Mouse (Mus musculus) neural tube, embryonic 13.5 days (tissue): ENCODE data around the gene Grb14. TPM values are rescaled to one million over a fixed set of nuclear protein-coding genes. Genes with fewer than 3 reads are reported as not detected.

Experiments used
- ATAC-seq: fragments of 200-750 bp; cut with Nextera tagmentation; 2 replicates; pipeline ENCODE4 v1.8.0; 2017; ENCODE audit warnings: low read depth, mild to moderate bottlenecking, moderate TSS enrichment, moderate library complexity
- H3K27ac ChIP-seq: fragments of 300-500 bp; sonication (generic); replicated peaks from 2 replicates; pipeline ENCODE4 v1.5.1; 2015; ENCODE audit warnings: moderate library complexity, mild to moderate bottlenecking, inconsistent platforms
- H3K27me3 ChIP-seq: fragments of 300-500 bp; sonication (generic); 2 replicates; pipeline ENCODE4 v1.6.1; 2015; ENCODE audit warnings: mild to moderate bottlenecking, inconsistent platforms
- H3K36me3 ChIP-seq: fragments of 300-500 bp; sonication (generic); 2 replicates; pipeline ENCODE4 v1.6.1; 2015; ENCODE audit warnings: mild to moderate bottlenecking, inconsistent platforms
- H3K4me1 ChIP-seq: fragments of 300-500 bp; sonication (generic); replicated peaks from 2 replicates; pipeline ENCODE4 v1.6.1; 2015; ENCODE audit warnings: inconsistent platforms
- H3K4me2 ChIP-seq: fragments of 300-500 bp; sonication (generic); 2 replicates; pipeline ENCODE4 v1.6.1; 2015; ENCODE audit warnings: inconsistent platforms, mild to moderate bottlenecking, moderate library complexity
- H3K4me3 ChIP-seq: fragments of 300-500 bp; sonication (generic); 2 replicates; pipeline ENCODE4 v1.5.1; 2015; ENCODE audit warnings: mild to moderate bottlenecking, inconsistent platforms
- H3K9ac ChIP-seq: fragments of 300-500 bp; sonication (generic); 2 replicates; pipeline ENCODE4 v1.6.1; 2015; ENCODE audit warnings: moderate library complexity, mild to moderate bottlenecking, inconsistent platforms
- H3K9me3 ChIP-seq: fragments of 300-500 bp; sonication (generic); 2 replicates; pipeline ENCODE4 v1.6.1; 2016; ENCODE audit warnings: inconsistent platforms
- WGBS: fragments of 180-500 bp; shearing (Covaris S2); methylation state at CpG from one replicate; pipeline ENCODE4 v1.1.7; 2015; 5-methylcytosine and 5-hydroxymethylcytosine counted together
- polyA plus RNA-seq: library from polyadenylated mRNA; unstranded; fragments of >200 nt; fragmentation: Nextera tagmentation; extraction: Ambion mirVana; gene quantifications from 2 replicates; pipeline ENCODE4 v1.2.1, GENCODE M21; 2015

Gene Grb14
- polyA plus RNA-seq, 1 experiment from 2014 or later: 24.8 TPM

- no peaks in the 10 kb centered on the region for H3K27me3 ChIP-seq
- no peak overlapping the region for H3K9ac ChIP-seq
- no peaks in the 10 kb centered on the region for H3K36me3 ChIP-seq
- no peak overlapping the region for H3K27ac ChIP-seq
- H3K9me3 ChIP-seq: no peaks in the 10 kb centered on the region
- H3K4me1 ChIP-seq: peaks cover 5% of the 10 kb centered on the region
- ATAC-seq: no peak
- no peak overlapping the region for H3K4me2 ChIP-seq
- 66% methylated on average over 5 of the region's 5 CpGs for WGBS
- H3K4me3 ChIP-seq: no peak overlapping the region
These were observed 53.0 kb downstream of the Grb14 start for GRCm38 (mm10) chr2:64971828-64972227.

- no peak overlapping the region for H3K27ac ChIP-seq
- no peak overlapping the region for H3K4me3 ChIP-seq
- H3K27me3 ChIP-seq: no peaks in the 10 kb centered on the region
- no peak for ATAC-seq
- H3K9me3 ChIP-seq: no peaks in the 10 kb centered on the region
- H3K4me1 ChIP-seq: peaks cover 5% of the 10 kb centered on the region
- no peaks in the 10 kb centered on the region for H3K36me3 ChIP-seq
- no peak overlapping the region for H3K4me2 ChIP-seq
- H3K9ac ChIP-seq: no peak overlapping the region
- WGBS: 52% methylated on average over 8 of the region's 8 CpGs
These were observed 53.8 kb downstream of the Grb14 start for GRCm38 (mm10) chr2:64970992-64971391.

- Histone ChIP-seq H3K36me3 (no peaks in the 10 kb centered on the region), H3K9me3 (no peaks in the 10 kb centered on the region), H3K9ac (no peak overlapping the region), H3K27me3 (no peaks in the 10 kb centered on the region), H3K4me2 (no peak overlapping the region), H3K27ac (no peak overlapping the region), H3K4me3 (no peak overlapping the region), H3K4me1 (peaks cover 5% of the 10 kb centered on the region)
- no peak for ATAC-seq
- WGBS: 80% methylated on average over 6 of the region's 6 CpGs
These were observed 57.8 kb downstream of the Grb14 start for GRCm38 (mm10) chr2:64966893-64967444.

DNA sequence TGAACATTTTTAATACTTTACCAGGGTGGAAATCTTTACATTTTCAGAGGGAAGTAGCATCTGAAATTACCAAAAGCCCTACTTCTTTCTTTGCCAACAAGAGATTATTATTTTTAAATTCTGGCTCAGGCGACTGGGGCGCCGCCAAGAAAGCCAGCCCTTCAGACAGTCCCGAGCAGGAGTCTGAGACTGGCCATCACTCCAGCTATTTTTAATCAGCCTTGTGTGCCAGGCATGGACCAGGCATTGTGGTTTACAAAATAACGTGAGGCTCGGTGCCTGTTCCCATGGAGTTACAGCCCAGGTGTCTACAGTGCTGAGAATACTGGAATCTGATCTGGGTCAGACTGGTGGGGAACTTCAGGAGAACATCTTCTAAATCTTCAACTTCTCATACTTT, 58.5 kb downstream of the Grb14 start:
- Histone ChIP-seq H3K27me3 (no peaks in the 10 kb centered on the region), H3K27ac (no peak overlapping the region), H3K4me3 (no peak overlapping the region), H3K4me1 (peaks cover 5% of the 10 kb centered on the region), H3K36me3 (no peaks in the 10 kb centered on the region), H3K4me2 (no peak overlapping the region), H3K9ac (no peak overlapping the region), H3K9me3 (no peaks in the 10 kb centered on the region)
- no peak for ATAC-seq
- 89% methylated on average over 6 of the region's 6 CpGs for WGBS

- ATAC-seq: peak; percentile 79; the same call in 1 of the 2 replicates
- H3K9me3 ChIP-seq: no peaks in the 10 kb centered on the region
- H3K36me3 ChIP-seq: no peaks in the 10 kb centered on the region
- no peak overlapping the region for H3K4me3 ChIP-seq
- H3K9ac ChIP-seq: no peak overlapping the region
- WGBS: 27% methylated on average over 5 of the region's 5 CpGs
- H3K4me1 ChIP-seq: no peaks in the 10 kb centered on the region; the same call in 1 of the 2 replicates
- no peak overlapping the region for H3K27ac ChIP-seq
- no peak overlapping the region for H3K4me2 ChIP-seq
- H3K27me3 ChIP-seq: no peaks in the 10 kb centered on the region
These were observed 59.4 kb downstream of the Grb14 start for GRCm38 (mm10) chr2:64965227-64965864.

DNA sequence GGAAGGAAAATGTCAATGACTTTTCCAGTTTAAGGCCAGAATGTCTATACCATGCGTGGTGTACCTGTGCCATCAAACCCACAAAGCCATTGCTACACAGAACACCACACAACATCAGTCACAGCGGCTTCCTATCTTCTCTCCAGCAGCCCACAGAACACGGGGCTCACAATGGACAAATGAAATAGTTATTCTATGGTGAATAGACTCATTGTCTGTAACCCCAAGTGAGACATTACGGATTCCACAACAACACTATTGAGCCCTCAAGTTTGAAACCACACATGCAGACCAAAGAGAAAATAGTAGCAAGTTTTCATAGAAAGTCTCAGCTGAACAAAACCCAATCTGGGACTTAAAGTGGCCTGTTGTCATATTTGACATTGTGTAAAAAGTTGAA, 62.6 kb downstream of the Grb14 start:
- H3K9me3 ChIP-seq: no peaks in the 10 kb centered on the region
- no peaks in the 10 kb centered on the region; the same call in 1 of the 2 replicates for H3K4me1 ChIP-seq
- ATAC-seq: no peak
- H3K4me2 ChIP-seq: no peak overlapping the region
- H3K36me3 ChIP-seq: no peaks in the 10 kb centered on the region
- no peak overlapping the region for H3K27ac ChIP-seq
- WGBS: 61% methylated on average over 4 of the region's 4 CpGs
- H3K27me3 ChIP-seq: no peaks in the 10 kb centered on the region
- no peak overlapping the region for H3K9ac ChIP-seq
- no peak overlapping the region for H3K4me3 ChIP-seq

DNA sequence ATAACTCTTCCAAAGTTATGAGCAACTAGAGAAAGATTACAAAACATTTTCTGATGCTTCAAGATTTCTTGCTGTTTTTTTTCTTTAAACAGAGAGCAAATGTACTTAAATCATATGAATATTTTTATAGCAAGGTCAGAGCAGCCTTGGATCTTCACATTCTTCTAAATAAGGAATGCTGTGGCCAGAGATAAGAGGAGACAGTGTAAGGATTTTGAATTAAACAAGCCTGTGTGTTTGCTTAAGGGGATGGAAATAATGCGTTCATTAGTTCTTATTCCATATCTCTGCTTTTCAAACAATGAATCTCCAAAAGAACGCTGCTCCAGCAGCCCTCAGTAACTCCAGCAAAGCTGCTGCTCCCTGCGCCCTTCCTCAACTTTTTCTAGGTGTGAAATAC, 63.4 kb downstream of the Grb14 start:
- no peaks in the 10 kb centered on the region for H3K9me3 ChIP-seq
- 83% methylated on average over 3 of the region's 3 CpGs for WGBS

DNA sequence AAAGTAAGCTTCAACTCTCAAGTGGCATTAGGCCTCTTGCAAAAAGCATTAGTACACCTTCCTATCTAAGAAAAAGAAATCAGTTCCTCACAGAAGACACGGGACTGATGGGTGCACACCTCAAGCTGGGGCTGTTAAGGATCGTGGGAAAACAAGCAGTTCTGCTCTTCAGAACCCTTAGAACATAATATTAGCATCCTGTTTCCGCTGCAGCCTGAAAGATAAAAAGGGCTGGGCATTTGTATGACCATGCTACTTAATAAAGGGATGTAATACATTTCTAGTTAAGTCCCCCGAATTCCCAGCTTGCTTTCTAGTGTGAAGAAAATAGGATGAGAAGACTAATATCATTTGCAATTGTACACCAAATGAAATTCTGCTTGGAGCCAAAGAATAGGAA, 65.1 kb downstream of the Grb14 start:
- no peaks in the 10 kb centered on the region for H3K27me3 ChIP-seq
- H3K36me3 ChIP-seq: no peaks in the 10 kb centered on the region
- H3K27ac ChIP-seq: no peak overlapping the region
- no peak overlapping the region for H3K9ac ChIP-seq
- WGBS: 83% methylated on average over 4 of the region's 4 CpGs
- H3K4me2 ChIP-seq: no peak overlapping the region
- no peak for ATAC-seq
- H3K9me3 ChIP-seq: no peaks in the 10 kb centered on the region
- H3K4me1 ChIP-seq: no peaks in the 10 kb centered on the region
- H3K4me3 ChIP-seq: no peak overlapping the region

More for the DNA sequence above, 63.4 kb downstream of the Grb14 start:
- Histone ChIP-seq H3K9ac (no peak overlapping the region), H3K27me3 (no peaks in the 10 kb centered on the region), H3K27ac (no peak overlapping the region), H3K36me3 (no peaks in the 10 kb centered on the region), H3K4me2 (no peak overlapping the region), H3K4me1 (no peaks in the 10 kb centered on the region), H3K4me3 (no peak overlapping the region)
- no peak for ATAC-seq

- no peaks in the 10 kb centered on the region for H3K36me3 ChIP-seq
- H3K9me3 ChIP-seq: no peaks in the 10 kb centered on the region
- no peak overlapping the region for H3K4me3 ChIP-seq
- H3K27ac ChIP-seq: no peak overlapping the region
- ATAC-seq: no peak
- WGBS: 77% methylated on average over 1 of the region's 1 CpGs
- no peaks in the 10 kb centered on the region for H3K4me1 ChIP-seq
- no peaks in the 10 kb centered on the region for H3K27me3 ChIP-seq
- H3K9ac ChIP-seq: no peak overlapping the region
- H3K4me2 ChIP-seq: no peak overlapping the region
These were observed 69.3 kb downstream of the Grb14 start for GRCm38 (mm10) chr2:64955441-64955840.

- Histone ChIP-seq H3K27me3 (no peaks in the 10 kb centered on the region), H3K4me1 (no peaks in the 10 kb centered on the region), H3K27ac (no peak overlapping the region), H3K9me3 (no peaks in the 10 kb centered on the region), H3K4me2 (no peak overlapping the region), H3K36me3 (no peaks in the 10 kb centered on the region), H3K4me3 (no peak overlapping the region), H3K9ac (no peak overlapping the region)
- 58% methylated on average over 2 of the region's 2 CpGs for WGBS
- ATAC-seq: no peak
These were observed 75.6 kb downstream of the Grb14 start for GRCm38 (mm10) chr2:64949210-64949609.

DNA sequence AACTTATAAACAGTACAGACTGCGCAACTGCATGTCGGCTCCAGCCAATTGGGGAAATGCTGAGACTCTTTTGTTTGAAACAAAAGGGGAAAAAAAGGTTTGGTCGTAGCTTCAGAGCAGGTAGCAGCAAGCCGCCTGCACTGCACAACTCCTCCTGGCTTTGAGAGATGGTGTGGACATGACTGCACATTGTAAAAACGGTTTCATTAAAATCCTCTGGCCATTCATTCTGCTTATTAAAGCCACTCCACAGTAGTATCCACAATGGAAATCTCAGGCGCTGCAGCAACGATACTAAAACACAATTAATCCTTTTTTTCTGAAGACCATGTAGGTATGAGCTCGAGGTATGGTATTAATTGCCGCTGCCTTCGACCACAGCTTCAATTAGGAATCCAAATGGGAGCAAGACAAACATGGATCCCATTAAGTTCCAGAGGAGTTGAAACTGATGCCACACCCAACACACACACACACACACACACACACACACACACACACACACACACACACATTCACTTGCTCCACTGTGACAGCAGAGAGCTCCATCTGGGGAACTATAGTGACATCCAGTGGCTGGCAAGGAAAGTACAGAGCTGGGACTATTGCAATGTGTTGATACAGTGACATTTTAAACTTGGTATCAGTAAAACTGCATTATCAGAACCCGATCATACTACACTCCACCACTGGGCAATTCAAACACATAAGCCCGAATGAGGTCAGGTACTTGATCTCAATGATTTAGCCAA, 76.2 kb downstream of the Grb14 start:
- Histone ChIP-seq H3K9me3 (no peaks in the 10 kb centered on the region), H3K4me2 (no peak overlapping the region), H3K9ac (no peak overlapping the region), H3K27ac (no peak overlapping the region), H3K4me3 (no peak overlapping the region), H3K36me3 (no peaks in the 10 kb centered on the region), H3K4me1 (no peaks in the 10 kb centered on the region), H3K27me3 (no peaks in the 10 kb centered on the region)
- ATAC-seq: peak; percentile 76
- 82% methylated on average over 12 of the region's 12 CpGs for WGBS

DNA sequence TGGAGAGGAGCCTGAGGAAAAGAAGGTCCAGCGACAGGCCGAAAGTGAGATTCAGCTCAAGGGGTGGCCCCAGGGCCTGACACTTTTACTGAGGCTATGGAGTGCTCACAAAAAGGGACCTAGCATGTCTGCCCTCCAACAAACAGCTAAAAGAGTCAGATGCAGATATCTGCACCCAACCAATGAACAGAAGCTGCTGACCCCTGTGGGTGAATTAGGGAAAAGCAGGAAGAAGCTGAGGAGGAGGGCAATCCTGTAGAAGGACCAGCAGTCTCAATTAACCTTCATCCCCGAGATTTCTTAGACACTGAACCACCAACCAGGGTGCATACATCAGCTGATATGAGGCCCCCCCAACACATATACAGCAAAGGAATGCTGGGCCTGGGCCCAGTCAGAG, 77.3 kb downstream of the Grb14 start:
- H3K27me3 ChIP-seq: no peaks in the 10 kb centered on the region

More for the DNA sequence above, 77.3 kb downstream of the Grb14 start:
- no peak overlapping the region for H3K27ac ChIP-seq
- no peak overlapping the region for H3K4me2 ChIP-seq
- H3K9ac ChIP-seq: no peak overlapping the region
- H3K36me3 ChIP-seq: no peaks in the 10 kb centered on the region
- 71% methylated on average over 3 of the region's 3 CpGs for WGBS
- no peak overlapping the region for H3K4me3 ChIP-seq
- 0 out of 2 replicates have a peak, but pooled peaks have one; percentile 19 for ATAC-seq
- no peaks in the 10 kb centered on the region for H3K4me1 ChIP-seq
- H3K9me3 ChIP-seq: no peaks in the 10 kb centered on the region
